Mouse (Mus musculus) thymus, adult 2 months (tissue): ENCODE results near the gene Ceacam1.

Experiments
- CTCF ChIP-seq: fragments of 200-500 bp; IDR thresholded peaks from 2 replicates; pipeline ENCODE4 v1.5.1; 2012; ENCODE audit warnings: mild to moderate bottlenecking, control low read depth, low read length, moderate library complexity, borderline replicate concordance; ENCODE audit not compliant: control insufficient read depth, poor library complexity, insufficient read depth; ENCODE audit errors: extremely low read depth
- POLR2A ChIP-seq: fragments of 200-500 bp; IDR thresholded peaks from 2 replicates; pipeline ENCODE4 v1.6.1; 2012; ENCODE audit warnings: mild to moderate bottlenecking, low read length, control low read depth, moderate library complexity; ENCODE audit not compliant: control insufficient read depth, poor library complexity, insufficient read depth; ENCODE audit errors: extremely low read depth

DNA sequence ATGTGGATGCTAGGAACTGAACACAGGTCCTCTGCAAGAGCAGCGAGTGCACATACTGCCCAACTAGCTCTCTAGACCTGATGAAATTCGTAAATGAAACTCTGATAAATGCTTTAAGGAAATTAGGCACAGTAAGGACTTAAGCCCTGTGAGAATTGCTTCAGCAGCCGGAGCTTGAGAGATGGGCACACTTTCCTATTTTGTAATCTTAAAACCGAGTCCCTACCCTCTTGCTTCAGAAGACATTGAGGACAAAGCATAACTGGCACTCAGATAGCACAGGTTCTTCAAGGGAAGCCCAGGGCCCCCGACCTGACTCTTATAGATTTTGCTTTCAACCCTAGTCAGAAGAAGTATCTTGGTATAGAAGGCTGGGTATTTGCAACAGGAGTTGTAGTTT lies 50.3 kb downstream of the Ceacam1 start:
- TF ChIP-seq CTCF = no peak
- TF ChIP-seq POLR2A = no peak
